ENCODE assay signal across 23 mouse cellular contexts in genomic region chr3:92638653-92638991, GRCm38 (mm10). TPM values are rescaled to one million over a fixed set of nuclear protein-coding genes. Genes with fewer than 3 reads are reported as not detected.
A peak's percentile ranks its signal among the peaks of the same experiment; 100 is the strongest.
DNase-seq lines count a peak whose midpoint lies in the region; ATAC-seq and TF ChIP-seq lines count a peak whose summit lies in the region.
"Had no signal": no experiment of that assay in that cellular context is flagged by ENCODE, and none has a peak within 500 bp of the region (broad histone marks: within the 10 kb centered on the region; RNA-seq: fewer than 3 reads in every experiment).

No protein-coding gene starts in this region.

- DNase-seq in hindbrain, embryonic 10.5 days (ENCODE audit: low spot score) = no peak
- no peak for DNase-seq in midbrain, embryonic 10.5 days (ENCODE audit: low spot score)
- DNase-seq in liver, postnatal 0 days = no peak
- DNase-seq: adrenal gland, postnatal 14 days; cerebellum, adult 18-20 months; cerebellum, adult 9-11 months; cerebellum, postnatal 36 days; gastrocnemius, postnatal 10 days; heart, adult 2 months had no signal

- no peak overlapping the region for H3K9ac ChIP-seq in hindbrain, embryonic 16.5 days (ENCODE audit: low read depth, low read length)
- no peak overlapping the region for H3K9ac ChIP-seq in midbrain, embryonic 15.5 days
- H3K9ac ChIP-seq in intestine, embryonic 16.5 days (ENCODE audit: low read depth, low read length) = no peak overlapping the region
- no peak overlapping the region for H3K9ac ChIP-seq in liver, postnatal 0 days (replicated peaks)
- H3K9ac ChIP-seq: embryonic facial prominence, embryonic 13.5 days; forebrain, embryonic 15.5 days; hindbrain, embryonic 15.5 days had no signal

- no peaks in the 10 kb centered on the region for H3K36me3 ChIP-seq in hindbrain, embryonic 16.5 days (ENCODE audit: control insufficient read depth, insufficient read depth, low read length)
- no peaks in the 10 kb centered on the region for H3K36me3 ChIP-seq in hindbrain, embryonic 10.5 days
- no peaks in the 10 kb centered on the region for H3K36me3 ChIP-seq in midbrain, embryonic 15.5 days (replicated peaks)
- no peaks in the 10 kb centered on the region for H3K36me3 ChIP-seq in midbrain, embryonic 10.5 days
- H3K36me3 ChIP-seq in intestine, embryonic 16.5 days (ENCODE audit: control insufficient read depth, insufficient read depth, low read length) = no peaks in the 10 kb centered on the region
- H3K36me3 ChIP-seq in liver, postnatal 0 days (replicated peaks; ENCODE audit: insufficient read depth, low read length) = no peaks in the 10 kb centered on the region
- H3K36me3 ChIP-seq: embryonic facial prominence, embryonic 13.5 days; forebrain, embryonic 15.5 days; hindbrain, embryonic 15.5 days had no signal

- H3K9me3 ChIP-seq in hindbrain, embryonic 16.5 days (ENCODE audit: control insufficient read depth, low read length) = no peaks in the 10 kb centered on the region
- no peaks in the 10 kb centered on the region for H3K9me3 ChIP-seq in hindbrain, embryonic 10.5 days
- H3K9me3 ChIP-seq in midbrain, embryonic 15.5 days = no peaks in the 10 kb centered on the region
- no peaks in the 10 kb centered on the region for H3K9me3 ChIP-seq in midbrain, embryonic 10.5 days (replicated peaks)
- H3K9me3 ChIP-seq in intestine, embryonic 16.5 days (ENCODE audit: control insufficient read depth, low read length) = no peaks in the 10 kb centered on the region
- H3K9me3 ChIP-seq in liver, postnatal 0 days (ENCODE audit: low read length) = no peaks in the 10 kb centered on the region
- H3K9me3 ChIP-seq: embryonic facial prominence, embryonic 13.5 days; forebrain, embryonic 15.5 days; hindbrain, embryonic 15.5 days had no signal

- H3K27me3 ChIP-seq in hindbrain, embryonic 16.5 days (replicated peaks; ENCODE audit: control insufficient read depth, insufficient read depth, low read length) = no peaks in the 10 kb centered on the region
- no peaks in the 10 kb centered on the region for H3K27me3 ChIP-seq in hindbrain, embryonic 10.5 days (ENCODE audit: insufficient read depth, poor library complexity, severe bottlenecking)
- no peaks in the 10 kb centered on the region for H3K27me3 ChIP-seq in midbrain, embryonic 15.5 days (replicated peaks)
- no peaks in the 10 kb centered on the region for H3K27me3 ChIP-seq in midbrain, embryonic 10.5 days (ENCODE audit: low read depth, poor library complexity, severe bottlenecking)
- no peaks in the 10 kb centered on the region for H3K27me3 ChIP-seq in intestine, embryonic 16.5 days (replicated peaks; ENCODE audit: control insufficient read depth, insufficient read depth, low read length)
- H3K27me3 ChIP-seq in liver, postnatal 0 days (ENCODE audit: insufficient read depth, low read length) = no peaks in the 10 kb centered on the region
- H3K27me3 ChIP-seq: CH12.LX; embryonic facial prominence, embryonic 13.5 days; forebrain, embryonic 15.5 days; hindbrain, embryonic 15.5 days had no signal

- no peak overlapping the region for H3K4me3 ChIP-seq in hindbrain, embryonic 16.5 days (ENCODE audit: low read length)
- H3K4me3 ChIP-seq in hindbrain, embryonic 10.5 days = no peak overlapping the region
- no peak overlapping the region for H3K4me3 ChIP-seq in midbrain, embryonic 15.5 days
- H3K4me3 ChIP-seq in midbrain, embryonic 10.5 days = no peak overlapping the region
- no peak overlapping the region for H3K4me3 ChIP-seq in intestine, embryonic 16.5 days (ENCODE audit: low read length)
- H3K4me3 ChIP-seq in liver, postnatal 0 days (ENCODE audit: low read depth, low read length) = no peak overlapping the region
- H3K4me3 ChIP-seq: embryonic facial prominence, embryonic 13.5 days; forebrain, embryonic 15.5 days; heart, adult 2 months; hindbrain, embryonic 15.5 days had no signal

- no peak overlapping the region for H3K27ac ChIP-seq in hindbrain, embryonic 16.5 days (ENCODE audit: low read depth, low read length)
- no peak overlapping the region for H3K27ac ChIP-seq in hindbrain, embryonic 10.5 days
- H3K27ac ChIP-seq in midbrain, embryonic 15.5 days = no peak overlapping the region
- H3K27ac ChIP-seq in midbrain, embryonic 10.5 days (replicated peaks) = no peak overlapping the region
- H3K27ac ChIP-seq in intestine, embryonic 16.5 days (ENCODE audit: low read length) = 0 out of 2 replicates have a peak overlapping the region, but pooled peaks have one; percentile 23
- no peak overlapping the region for H3K27ac ChIP-seq in liver, postnatal 0 days (ENCODE audit: low read depth)
- H3K27ac ChIP-seq: embryonic facial prominence, embryonic 13.5 days; forebrain, embryonic 15.5 days; heart, adult 2 months; hindbrain, embryonic 15.5 days had no signal

- no peaks in the 10 kb centered on the region for H3K4me1 ChIP-seq in hindbrain, embryonic 16.5 days (ENCODE audit: control insufficient read depth, insufficient read depth, low read depth, low read length)
- H3K4me1 ChIP-seq in hindbrain, embryonic 10.5 days (replicated peaks) = no peaks in the 10 kb centered on the region
- no peaks in the 10 kb centered on the region for H3K4me1 ChIP-seq in midbrain, embryonic 15.5 days
- H3K4me1 ChIP-seq in midbrain, embryonic 10.5 days = no peaks in the 10 kb centered on the region
- H3K4me1 ChIP-seq in intestine, embryonic 16.5 days (ENCODE audit: control insufficient read depth, insufficient read depth, low read length) = no peaks in the 10 kb centered on the region
- no peaks in the 10 kb centered on the region for H3K4me1 ChIP-seq in liver, postnatal 0 days (ENCODE audit: insufficient read depth)
- H3K4me1 ChIP-seq: embryonic facial prominence, embryonic 13.5 days; hindbrain, embryonic 15.5 days had no signal

- no peak for TF ChIP-seq CTCF in liver, postnatal 0 days (IDR thresholded peaks at IDR 0.05; ENCODE audit: low read depth)

- no peak for TF ChIP-seq EP300 in liver, postnatal 0 days (IDR thresholded peaks at IDR 0.05; ENCODE audit: low read depth)

- ATAC-seq in hindbrain, embryonic 16.5 days = peak; percentile 6; the same call in 1 of the 2 replicates
- peak; percentile 50; the same call in 1 of the 2 replicates for ATAC-seq in midbrain, embryonic 15.5 days (replicated peaks)
- peak; percentile 89 for ATAC-seq in intestine, embryonic 16.5 days
- ATAC-seq in liver, postnatal 0 days = no peak
- ATAC-seq: activated CD4-positive, CD25-positive, alpha-beta regulatory T cell, adult 4 months; Patski had no signal

- 71% methylated on average over 3 of the region's 3 CpGs for WGBS in hindbrain, embryonic 16.5 days
- WGBS in hindbrain, embryonic 10.5 days = 84% methylated on average over 3 of the region's 3 CpGs
- 62% methylated on average over 3 of the region's 3 CpGs for WGBS in midbrain, embryonic 15.5 days
- WGBS in midbrain, embryonic 10.5 days = 88% methylated on average over 3 of the region's 3 CpGs
- WGBS in intestine, embryonic 16.5 days = 62% methylated on average over 3 of the region's 3 CpGs
- WGBS in liver, postnatal 0 days (ENCODE audit: insufficient replicate concordance) = 66% methylated on average over 3 of the region's 3 CpGs

- no peak overlapping the region for H3K4me2 ChIP-seq in hindbrain, embryonic 16.5 days (ENCODE audit: low read length)
- H3K4me2 ChIP-seq in midbrain, embryonic 15.5 days = no peak overlapping the region
- H3K4me2 ChIP-seq in intestine, embryonic 16.5 days (ENCODE audit: low read depth, low read length) = no peak overlapping the region
- no peak overlapping the region for H3K4me2 ChIP-seq in liver, postnatal 0 days (ENCODE audit: low read depth, low read length)
- H3K4me2 ChIP-seq: embryonic facial prominence, embryonic 13.5 days; forebrain, embryonic 15.5 days; heart, embryonic 11.5 days; hindbrain, embryonic 15.5 days had no signal

RNA-seq across cellular contexts. Expression of gene Lce1a1, which starts 9.5 kb away (rescaled TPM):
- not detected in 2 replicates for polyA plus RNA-seq in hindbrain, embryonic 16.5 days (2015; fragmentation: Nextera tagmentation; extraction: Ambion mirVana)
- not detected in 2 replicates for polyA plus RNA-seq in hindbrain, embryonic 10.5 days (2016; fragmentation: Nextera tagmentation; extraction: Ambion mirVana)
- polyA plus RNA-seq in midbrain, embryonic 15.5 days (2015; fragmentation: Nextera tagmentation; extraction: Ambion mirVana) = not detected in 2 replicates
- not detected in 2 replicates for polyA plus RNA-seq in midbrain, embryonic 10.5 days (2016; fragmentation: Nextera tagmentation; extraction: Ambion mirVana)
- polyA plus RNA-seq in intestine, embryonic 16.5 days (2015; fragmentation: Nextera tagmentation; extraction: Ambion mirVana) = not detected in 2 replicates
- not detected in 2 replicates for polyA plus RNA-seq in liver, postnatal 0 days (2015; fragmentation: Nextera tagmentation; extraction: Ambion mirVana)
- polyA plus RNA-seq: activated CD4-positive, CD25-positive, alpha-beta regulatory T cell, adult 4 months; embryonic facial prominence, embryonic 13.5 days; forebrain, embryonic 15.5 days; frontal cortex, adult 2 months; gonadal fat pad, adult 2 months; heart, adult 2 months; heart, embryonic 11.5 days; heart, embryonic 16.5 days; hindbrain, embryonic 11.5 days; hindbrain, embryonic 15.5 days; Patski had no signal

RNA-seq across cellular contexts. Expression of gene Lce6a, which starts 17.2 kb away (rescaled TPM):
- polyA plus RNA-seq in hindbrain, embryonic 16.5 days (2015; fragmentation: Nextera tagmentation; extraction: Ambion mirVana) = not detected in 2 replicates
- polyA plus RNA-seq in hindbrain, embryonic 10.5 days (2016; fragmentation: Nextera tagmentation; extraction: Ambion mirVana) = not detected in 2 replicates
- not detected in 2 replicates for polyA plus RNA-seq in midbrain, embryonic 15.5 days (2015; fragmentation: Nextera tagmentation; extraction: Ambion mirVana)
- not detected in 2 replicates for polyA plus RNA-seq in midbrain, embryonic 10.5 days (2016; fragmentation: Nextera tagmentation; extraction: Ambion mirVana)
- not detected in 2 replicates for polyA plus RNA-seq in intestine, embryonic 16.5 days (2015; fragmentation: Nextera tagmentation; extraction: Ambion mirVana)
- not detected in 2 replicates for polyA plus RNA-seq in liver, postnatal 0 days (2015; fragmentation: Nextera tagmentation; extraction: Ambion mirVana)
- polyA plus RNA-seq: activated CD4-positive, CD25-positive, alpha-beta regulatory T cell, adult 4 months; embryonic facial prominence, embryonic 13.5 days; forebrain, embryonic 15.5 days; frontal cortex, adult 2 months; heart, adult 2 months; heart, embryonic 11.5 days; heart, embryonic 16.5 days; hindbrain, embryonic 11.5 days; hindbrain, embryonic 15.5 days; Patski had no signal

RNA-seq across cellular contexts. Expression of gene Lce1b, which starts 18.1 kb away (rescaled TPM):
- not detected in 2 replicates for polyA plus RNA-seq in hindbrain, embryonic 16.5 days (2015; fragmentation: Nextera tagmentation; extraction: Ambion mirVana)
- not detected in 2 replicates for polyA plus RNA-seq in hindbrain, embryonic 10.5 days (2016; fragmentation: Nextera tagmentation; extraction: Ambion mirVana)
- polyA plus RNA-seq in midbrain, embryonic 15.5 days (2015; fragmentation: Nextera tagmentation; extraction: Ambion mirVana) = not detected in 2 replicates
- polyA plus RNA-seq in midbrain, embryonic 10.5 days (2016; fragmentation: Nextera tagmentation; extraction: Ambion mirVana) = not detected in 2 replicates
- polyA plus RNA-seq in intestine, embryonic 16.5 days (2015; fragmentation: Nextera tagmentation; extraction: Ambion mirVana) = not detected in 2 replicates
- not detected in 2 replicates for polyA plus RNA-seq in liver, postnatal 0 days (2015; fragmentation: Nextera tagmentation; extraction: Ambion mirVana)
- polyA plus RNA-seq: activated CD4-positive, CD25-positive, alpha-beta regulatory T cell, adult 4 months; embryonic facial prominence, embryonic 13.5 days; forebrain, embryonic 15.5 days; frontal cortex, adult 2 months; gonadal fat pad, adult 2 months; heart, adult 2 months; heart, embryonic 11.5 days; heart, embryonic 16.5 days; hindbrain, embryonic 11.5 days; hindbrain, embryonic 15.5 days; Patski had no signal

RNA-seq across cellular contexts. Expression of gene 2210017I01Rik, which starts 31.3 kb away (rescaled TPM):
- polyA plus RNA-seq in hindbrain, embryonic 16.5 days (2015; fragmentation: Nextera tagmentation; extraction: Ambion mirVana) = not detected in 2 replicates
- polyA plus RNA-seq in hindbrain, embryonic 10.5 days (2016; fragmentation: Nextera tagmentation; extraction: Ambion mirVana) = not detected in 2 replicates
- not detected in 2 replicates for polyA plus RNA-seq in midbrain, embryonic 15.5 days (2015; fragmentation: Nextera tagmentation; extraction: Ambion mirVana)
- not detected in 2 replicates for polyA plus RNA-seq in midbrain, embryonic 10.5 days (2016; fragmentation: Nextera tagmentation; extraction: Ambion mirVana)
- polyA plus RNA-seq in intestine, embryonic 16.5 days (2015; fragmentation: Nextera tagmentation; extraction: Ambion mirVana) = not detected in 2 replicates
- polyA plus RNA-seq in liver, postnatal 0 days (2015; fragmentation: Nextera tagmentation; extraction: Ambion mirVana) = not detected in 2 replicates
- polyA plus RNA-seq: activated CD4-positive, CD25-positive, alpha-beta regulatory T cell, adult 4 months; embryonic facial prominence, embryonic 13.5 days; forebrain, embryonic 15.5 days; frontal cortex, adult 2 months; gonadal fat pad, adult 2 months; heart, adult 2 months; heart, embryonic 11.5 days; heart, embryonic 16.5 days; hindbrain, embryonic 11.5 days; hindbrain, embryonic 15.5 days; Patski had no signal

RNA-seq across cellular contexts. Expression of gene Lce1a2, which starts 31.5 kb away (rescaled TPM):
- polyA plus RNA-seq in hindbrain, embryonic 16.5 days (2015; fragmentation: Nextera tagmentation; extraction: Ambion mirVana) = not detected in 2 replicates
- not detected in 2 replicates for polyA plus RNA-seq in hindbrain, embryonic 10.5 days (2016; fragmentation: Nextera tagmentation; extraction: Ambion mirVana)
- polyA plus RNA-seq in midbrain, embryonic 15.5 days (2015; fragmentation: Nextera tagmentation; extraction: Ambion mirVana) = not detected in 2 replicates
- not detected in 2 replicates for polyA plus RNA-seq in midbrain, embryonic 10.5 days (2016; fragmentation: Nextera tagmentation; extraction: Ambion mirVana)
- not detected in 2 replicates for polyA plus RNA-seq in intestine, embryonic 16.5 days (2015; fragmentation: Nextera tagmentation; extraction: Ambion mirVana)
- polyA plus RNA-seq in liver, postnatal 0 days (2015; fragmentation: Nextera tagmentation; extraction: Ambion mirVana) = not detected in 2 replicates
- polyA plus RNA-seq: activated CD4-positive, CD25-positive, alpha-beta regulatory T cell, adult 4 months; embryonic facial prominence, embryonic 13.5 days; forebrain, embryonic 15.5 days; frontal cortex, adult 2 months; gonadal fat pad, adult 2 months; heart, adult 2 months; heart, embryonic 11.5 days; heart, embryonic 16.5 days; hindbrain, embryonic 11.5 days; hindbrain, embryonic 15.5 days; Patski had no signal
